Mouse (Mus musculus) left cerebral cortex, adult 8-10 months (tissue): ENCODE results near the gene Gm438. TPM values are rescaled to one million over a fixed set of nuclear protein-coding genes. Genes with fewer than 3 reads are reported as not detected.
A peak's percentile ranks its signal among the peaks of the same experiment; 100 is the strongest.
"Not testable (repeated sequence)": the region's sequence is repeated elsewhere in the genome, so short reads cannot be mapped to it uniquely, and the experiment has no call there.

Experiments used
- DNase-seq, 2 experiments: peaks; one replicate each; pipeline ENCODE4 v3.0.0; 2022; ENCODE audit warnings: low spot score in 2 of 2
- total RNA-seq, 4 experiments: library from RNA; stranded (reverse); gene quantifications; 2 replicates each; pipeline ENCODE4 v1.2.4; 2022

Gene Gm438
- not detected for total RNA-seq

- DNase-seq = no peak
These were observed at the start of gene Gm438 for GRCm38 (mm10) chr4:144786483-144786882. TSS of gene Gm438 (minus strand) at chr4:144786583.

GRCm38 (mm10) chr4:144824706-144825105 lies 38.3 kb upstream of the Gm438 start:
- no peak for DNase-seq

DNA sequence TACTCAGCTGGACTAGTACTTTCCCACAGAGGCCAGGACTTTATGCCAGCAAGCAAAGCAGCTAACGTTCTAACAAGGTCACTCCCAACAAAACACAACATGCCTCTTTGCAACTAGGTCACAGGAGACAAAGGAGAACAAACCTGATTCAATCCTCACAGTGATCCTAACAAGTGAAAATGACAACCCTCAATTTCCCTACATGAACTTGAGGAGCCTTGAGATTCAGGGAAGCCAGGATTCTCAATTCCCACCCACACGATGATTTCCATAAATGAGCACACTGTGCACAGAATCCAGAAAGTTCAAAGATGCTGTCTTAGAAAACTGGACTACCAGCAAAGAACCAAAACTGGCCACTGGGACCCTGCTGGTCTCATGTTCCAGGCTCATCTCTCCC lies 37.6 kb upstream of the Gm438 start:
- no peak for DNase-seq

GRCm38 (mm10) chr4:144807135-144807534 lies 20.8 kb upstream of the Gm438 start:
- DNase-seq = not testable (repeated sequence)

DNA sequence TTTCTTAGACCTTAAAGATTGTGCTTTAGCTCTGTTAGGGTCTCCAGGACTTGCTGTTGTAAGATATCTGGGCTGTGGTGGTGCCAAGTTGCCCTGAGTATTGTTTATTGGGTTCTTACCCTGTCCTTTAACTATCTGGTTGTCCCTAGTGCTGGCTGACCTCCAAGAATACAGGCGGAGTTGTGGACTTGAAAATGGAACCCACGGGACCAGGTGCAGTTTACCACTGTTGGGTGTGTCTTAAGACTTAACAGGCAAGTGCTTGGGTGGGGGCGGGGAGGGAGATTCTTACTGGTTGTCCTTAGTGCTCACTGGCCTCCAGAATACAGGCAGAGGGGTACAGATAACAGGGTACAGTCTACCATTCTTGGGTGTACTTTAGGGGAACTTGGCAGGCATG lies 17.2 kb upstream of the Gm438 start:
- DNase-seq = no peak

DNA sequence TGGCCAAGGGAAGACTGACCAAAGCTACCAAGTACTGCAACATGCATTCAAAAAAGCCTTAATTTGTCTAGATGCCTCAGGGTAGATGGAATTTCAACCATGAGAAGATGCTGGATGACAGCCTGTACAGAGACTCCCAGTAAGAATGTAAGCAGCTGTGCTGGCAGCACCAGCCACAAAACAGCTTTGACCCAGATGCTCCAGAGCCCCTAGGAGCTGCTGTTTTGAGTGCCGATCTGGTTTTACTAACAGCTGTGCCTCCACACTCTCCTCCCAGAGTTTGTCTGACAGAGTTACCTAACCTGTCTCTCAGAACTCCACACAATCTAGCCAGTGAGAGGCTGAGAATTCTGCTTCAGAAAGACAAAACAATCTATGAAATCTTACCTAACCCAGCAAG lies 3.8 kb upstream of the Gm438 start:
- no peak for DNase-seq

DNA sequence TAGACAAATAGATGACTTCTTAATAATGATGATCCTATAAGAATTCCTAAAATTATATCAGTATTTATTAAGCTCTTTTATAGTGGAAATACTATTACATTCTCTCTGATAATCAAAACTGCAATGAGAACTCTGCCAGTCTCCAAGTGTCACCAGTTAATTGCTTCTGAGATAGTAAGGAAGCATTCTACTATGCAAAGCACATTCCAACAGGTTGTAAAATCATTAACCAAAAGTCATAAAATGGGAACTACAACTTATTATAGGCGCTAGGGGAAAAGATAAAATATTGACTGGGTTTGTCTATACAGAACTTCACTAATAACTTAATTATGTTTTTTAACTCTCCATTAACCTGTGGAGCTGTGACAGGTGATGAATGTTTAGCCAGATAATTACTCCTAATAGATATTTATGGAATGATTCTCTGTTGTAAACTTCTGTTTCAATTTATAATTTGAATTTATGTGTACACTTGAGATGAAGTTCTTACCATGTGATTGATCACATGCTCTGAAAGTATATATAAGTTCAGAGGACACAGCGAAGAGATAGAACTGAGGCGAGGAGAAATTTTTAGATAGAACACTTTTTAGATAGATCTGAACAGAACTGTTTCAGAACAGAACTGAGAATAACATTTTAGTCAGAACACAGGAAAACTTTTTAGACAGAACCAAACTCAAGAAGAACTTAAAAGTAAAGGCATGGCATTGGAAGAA lies 3.7 kb downstream of the Gm438 start:
- no peak for DNase-seq

DNA sequence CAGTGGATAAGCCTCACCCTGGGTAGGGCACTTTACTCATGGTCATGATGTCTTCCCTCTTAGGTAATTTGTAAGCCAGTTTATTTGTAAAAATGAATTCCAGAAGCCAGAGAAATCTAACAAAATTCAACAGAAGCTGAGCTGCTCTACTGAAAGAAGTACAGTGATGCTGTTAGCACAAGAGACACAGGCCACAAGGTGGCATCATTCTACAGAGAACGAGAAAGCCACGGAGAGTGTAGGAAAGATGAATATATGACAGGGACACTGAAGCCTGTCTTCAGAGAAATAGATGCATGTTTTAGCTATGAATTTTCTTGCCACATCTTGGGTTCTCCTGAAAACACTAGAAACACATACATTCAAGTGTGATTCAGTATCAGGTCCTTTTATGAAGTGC lies 20.7 kb downstream of the Gm438 start:
- DNase-seq = peak in 1 of 2 experiments; percentile 10

DNA sequence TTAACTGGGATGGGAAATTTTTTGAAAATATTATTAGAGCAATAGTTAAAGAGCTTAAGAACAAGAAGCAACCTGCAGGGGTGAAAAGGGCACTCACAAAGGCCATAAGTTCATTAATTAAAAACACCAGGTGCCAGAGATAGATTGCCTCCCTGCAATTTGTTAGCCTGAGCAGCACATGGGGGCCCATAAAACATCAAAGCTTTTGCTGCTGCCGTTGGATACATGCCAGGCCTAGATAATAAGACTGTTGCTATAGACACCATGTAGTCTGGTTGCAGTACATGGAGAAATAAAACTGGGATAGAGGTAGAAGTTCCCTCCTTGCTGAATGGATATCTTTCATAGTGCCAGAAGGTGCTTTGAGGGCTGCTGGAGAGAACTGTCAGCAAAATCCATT lies 37.2 kb downstream of the Gm438 start:
- DNase-seq = no peak

Other genes starting within 250 kb of the Gm438 start
- not detected for gene Gm13124, start 221.4 kb downstream of the Gm438 start, total RNA-seq
- not detected for gene Aadacl4, start 172.9 kb downstream of the Gm438 start, total RNA-seq
- not detected for gene Gm436, start 100.2 kb downstream of the Gm438 start, total RNA-seq
- gene Gm13178, start 65.2 kb downstream of the Gm438 start, total RNA-seq = under 1 TPM; 0.49 to 0.59 (median 0.51) TPM
- 10 to 100 TPM; 30.2 to 35.8 (median 32.5) TPM for gene Dhrs3, start 106.2 kb upstream of the Gm438 start, total RNA-seq